Mouse (Mus musculus) heart, postnatal 14 days (tissue): ENCODE measurements at regions not wholly inside any gene's neighbourhood (a gene's known extent, or its start where the extent isn't known, plus 50 kb on each side); places are given as distances from the start of the nearest gene placed in this dataset.

ENCODE experiments used
- DNase-seq, 2 experiments: peaks; one replicate each; pipeline ENCODE4 v3.0.0; 2021 to 2022
- intact Hi-C: fragments of 180-260 bp; cut with DNase I; formaldehyde crosslinking; loops from one replicate; pipeline ENCODE4 v1.15.1; 2025

DNA sequence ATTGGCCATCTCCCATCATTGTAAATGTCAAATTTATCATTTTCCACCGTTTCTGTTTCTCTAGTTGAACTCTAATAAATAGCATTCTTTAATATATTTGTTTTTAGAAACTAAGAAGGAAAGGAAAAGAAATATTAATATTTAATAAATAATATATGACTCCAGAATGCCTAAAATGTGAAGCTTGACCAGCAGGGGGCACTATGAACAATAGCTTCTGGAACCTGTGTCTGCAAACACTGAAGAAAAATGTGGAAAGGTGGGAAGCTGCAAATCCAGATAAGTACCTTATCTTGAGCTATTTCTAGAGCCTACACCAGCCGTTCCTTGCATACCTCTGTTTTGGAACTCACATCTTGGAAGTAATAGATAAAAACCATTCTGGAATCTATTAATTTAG, 493.7 kb upstream of the Lingo2 start:
- peak in 1 of 2 experiments; percentile 5 for DNase-seq
- intact Hi-C loops: no loop called here

DNA sequence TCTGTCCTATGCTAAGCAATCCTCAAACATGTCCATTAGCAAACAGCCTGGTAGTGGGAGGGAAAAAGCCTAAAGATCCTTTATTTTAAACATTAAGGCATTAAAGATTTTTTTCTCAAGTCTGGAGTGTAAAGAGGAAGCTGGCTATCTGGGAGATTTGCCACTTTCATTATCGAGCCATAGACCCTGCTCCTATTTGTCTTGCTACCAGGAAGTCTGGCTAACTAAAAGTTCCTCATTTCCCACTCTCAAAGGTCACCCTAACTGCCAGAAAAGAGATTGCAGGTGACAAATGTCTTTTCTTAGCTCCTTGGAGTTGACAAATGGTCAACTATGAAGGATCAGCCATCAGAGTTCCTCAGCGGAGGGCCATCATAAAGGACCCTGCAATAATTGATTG, 461.2 kb upstream of the Lingo2 start:
- intact Hi-C loops: no loop called here
- DNase-seq: no peak

DNA sequence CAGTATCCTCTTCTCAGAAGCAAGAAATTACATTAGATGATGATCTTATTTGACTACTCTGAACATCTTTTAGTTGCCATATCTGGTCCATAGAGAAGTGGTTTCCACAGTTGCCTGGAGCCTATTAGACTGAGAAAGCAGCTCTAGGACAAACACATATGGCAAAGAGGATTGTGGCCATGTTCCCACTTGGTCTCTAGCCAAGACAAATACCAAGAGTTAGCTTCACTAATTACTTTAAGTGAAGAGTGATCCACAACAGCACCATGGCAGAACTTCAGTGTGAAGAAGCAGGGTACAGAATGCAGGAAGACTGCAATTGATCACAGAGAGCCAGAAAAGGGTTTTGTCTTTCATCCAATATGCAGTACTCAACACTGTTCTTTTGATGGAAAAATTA, 436.6 kb upstream of the Lingo2 start:
- intact Hi-C loops: no loop called here
- no peak for DNase-seq

DNA sequence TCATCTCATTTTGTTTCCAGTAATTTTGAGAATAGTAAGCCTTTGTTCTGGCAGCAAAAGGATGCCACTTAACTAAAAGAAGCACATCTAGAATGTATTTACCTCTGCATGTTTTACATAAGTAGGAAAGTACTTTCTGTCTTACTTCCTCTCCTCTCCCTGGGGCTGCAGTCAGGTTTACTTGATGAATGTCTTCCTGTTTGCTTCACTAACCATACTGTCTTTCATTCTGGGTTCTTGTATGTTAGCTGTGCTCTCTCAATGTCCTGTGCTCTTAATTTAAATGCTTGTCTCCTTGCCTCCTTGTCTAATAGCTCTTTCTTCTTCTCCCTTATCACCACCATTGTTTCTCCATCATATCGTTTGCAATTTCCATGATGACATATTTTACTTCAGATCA, 435.3 kb upstream of the Lingo2 start:
- no peak for DNase-seq
- intact Hi-C loops: no loop called here

GRCm38 (mm10) chr4:37364209-37364608, 412.7 kb upstream of the Lingo2 start:
- intact Hi-C loops: no loop called here

DNA sequence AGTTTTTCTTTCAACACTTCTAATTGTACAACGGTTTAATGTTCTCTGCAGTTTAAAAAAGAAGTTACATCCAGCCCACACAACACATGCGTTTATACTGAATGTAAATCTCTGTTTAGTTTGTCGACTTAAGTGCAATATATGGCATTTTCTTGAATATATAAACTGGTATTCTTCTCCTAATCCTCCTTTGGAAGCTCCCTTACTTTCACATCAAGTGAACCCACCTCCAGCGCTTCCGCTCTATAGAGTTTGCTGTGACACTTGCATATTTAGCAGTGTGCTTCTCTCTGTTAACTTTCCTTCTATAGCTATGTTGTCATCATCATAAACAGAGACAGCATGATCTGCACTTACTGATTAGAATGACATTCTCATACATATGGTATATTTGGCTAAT, 409.7 kb upstream of the Lingo2 start:
- intact Hi-C loops: no loop called here
- DNase-seq: no peak

More at GRCm38 (mm10) chr4:37364209-37364608, 412.7 kb upstream of the Lingo2 start:
- DNase-seq: no peak

DNA sequence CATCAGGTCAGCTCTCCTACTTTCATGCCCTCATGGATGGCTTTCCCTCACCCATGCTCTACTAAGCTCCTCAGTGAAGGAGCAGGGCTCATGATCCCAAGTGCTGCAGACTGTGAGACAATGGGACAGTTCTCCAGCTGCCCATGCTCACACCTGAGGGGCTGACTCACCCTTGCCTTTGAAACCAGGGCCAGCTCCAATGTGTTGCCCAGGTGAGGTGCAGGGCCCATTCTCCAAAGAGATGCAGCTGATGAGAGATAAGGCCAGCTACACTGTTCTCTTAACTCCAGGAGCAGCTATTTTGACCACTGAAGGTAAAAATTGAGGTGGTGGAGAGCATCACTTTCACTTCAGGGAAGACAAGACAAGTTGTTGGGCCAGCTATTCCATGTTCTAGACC, 386.8 kb upstream of the Lingo2 start:
- no peak for DNase-seq

More for the DNA sequence above, 386.8 kb upstream of the Lingo2 start:
- intact Hi-C loops: no loop called here
